Mouse (Mus musculus) hindbrain, embryonic 13.5 days (tissue): ENCODE data around the gene Brwd1. TPM values are rescaled to one million over a fixed set of nuclear protein-coding genes. Genes with fewer than 3 reads are reported as not detected.
"Not testable (repeated sequence)": the region's sequence is repeated elsewhere in the genome, so short reads cannot be mapped to it uniquely, and the experiment has no call there.

Experiments used
- ATAC-seq: fragments of 200-750 bp; cut with Nextera tagmentation; 2 replicates; pipeline ENCODE4 v1.8.0; 2017; ENCODE audit warnings: moderate TSS enrichment; ENCODE audit not compliant: low FRiP score
- H3K27ac ChIP-seq: fragments of 300-500 bp; sonication (generic); 2 replicates; pipeline ENCODE4 v1.5.1; 2015; ENCODE audit warnings: inconsistent platforms, mild to moderate bottlenecking, moderate library complexity
- H3K27me3 ChIP-seq: fragments of 300-500 bp; sonication (generic); 2 replicates; pipeline ENCODE4 v1.6.1; 2015; ENCODE audit warnings: mild to moderate bottlenecking, inconsistent platforms
- H3K36me3 ChIP-seq: fragments of 300-500 bp; sonication (generic); 2 replicates; pipeline ENCODE4 v1.6.1; 2015; ENCODE audit warnings: mild to moderate bottlenecking, inconsistent platforms
- H3K4me1 ChIP-seq: fragments of 300-500 bp; sonication (generic); replicated peaks from 2 replicates; pipeline ENCODE4 v1.6.1; 2015; ENCODE audit warnings: inconsistent platforms
- H3K4me2 ChIP-seq: fragments of 300-500 bp; sonication (generic); 2 replicates; pipeline ENCODE4 v1.6.1; 2015; ENCODE audit warnings: inconsistent platforms, mild to moderate bottlenecking, moderate library complexity
- H3K4me3 ChIP-seq: fragments of 300-500 bp; sonication (generic); 2 replicates; pipeline ENCODE4 v1.5.1; 2015; ENCODE audit warnings: mild to moderate bottlenecking, inconsistent platforms
- H3K9ac ChIP-seq: fragments of 300-500 bp; sonication (generic); 2 replicates; pipeline ENCODE4 v1.6.1; 2015; ENCODE audit warnings: mild to moderate bottlenecking, inconsistent platforms
- H3K9me3 ChIP-seq: fragments of 300-500 bp; sonication (generic); 2 replicates; pipeline ENCODE4 v1.6.1; 2016; ENCODE audit warnings: inconsistent platforms
- WGBS: fragments of 180-500 bp; shearing (Covaris S2); methylation state at CpG from one replicate; pipeline ENCODE4 v1.1.7; 2015; 5-methylcytosine and 5-hydroxymethylcytosine counted together
- polyA plus RNA-seq: library from polyadenylated mRNA; unstranded; fragments of >200 nt; fragmentation: Nextera tagmentation; extraction: Ambion mirVana; gene quantifications from 2 replicates; pipeline ENCODE4 v1.2.1, GENCODE M21; 2015

The Brwd1 gene
- polyA plus RNA-seq, 1 experiment from 2014 or later, result 279 TPM

DNA sequence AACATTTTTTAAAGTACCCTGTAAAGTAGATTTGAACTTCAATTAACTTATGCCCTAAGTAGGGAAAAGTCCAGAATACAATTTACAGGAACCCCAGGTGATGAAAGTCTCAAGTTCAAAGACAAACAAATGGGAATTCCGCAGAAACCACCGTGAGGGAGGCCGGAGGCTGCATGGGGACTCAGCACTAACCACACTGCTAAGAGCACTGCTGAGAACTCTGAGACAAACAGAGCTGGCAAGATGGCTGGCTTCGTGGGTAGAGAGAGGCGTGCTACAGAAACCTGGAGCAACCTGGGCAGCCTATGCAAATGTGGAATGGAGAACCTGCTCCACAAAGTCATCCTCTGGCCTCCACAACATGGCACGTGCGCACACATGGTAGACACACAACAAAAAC, 86.2 kb downstream of the Brwd1 start:
- Histone ChIP-seq H3K4me3 (no peak overlapping the region), H3K27ac (no peak overlapping the region), H3K9me3 (no peaks in the 10 kb centered on the region), H3K36me3 (peaks cover 63% of the 10 kb centered on the region), H3K4me2 (no peak overlapping the region), H3K9ac (no peak overlapping the region), H3K4me1 (peaks cover 8% of the 10 kb centered on the region), H3K27me3 (no peaks in the 10 kb centered on the region)
- 92% methylated on average over 7 of the region's 7 CpGs for WGBS
- no peak for ATAC-seq

DNA sequence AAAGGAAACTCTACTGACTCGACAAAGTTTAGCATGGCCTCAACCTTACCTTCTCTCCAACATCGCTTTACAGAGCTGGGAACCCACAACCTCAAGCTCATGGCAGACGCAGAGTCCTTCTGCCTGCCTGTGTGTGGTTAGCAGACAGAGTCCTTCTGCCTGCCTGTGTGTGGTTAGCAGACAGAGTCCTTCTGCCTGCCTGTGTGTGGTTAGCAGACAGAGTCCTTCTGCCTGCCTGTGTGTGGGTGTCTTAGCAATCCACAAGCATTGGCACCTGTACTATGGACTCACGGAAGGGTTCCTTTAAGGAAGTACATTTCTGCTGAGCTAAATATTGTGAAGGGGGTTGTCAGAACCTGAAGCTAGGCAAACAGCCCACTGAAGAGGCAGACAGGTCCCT, 87.8 kb downstream of the Brwd1 start:
- H3K27me3 ChIP-seq, H3K4me3 ChIP-seq, H3K9ac ChIP-seq, H3K4me2 ChIP-seq, ATAC-seq, H3K9me3 ChIP-seq, H3K27ac ChIP-seq: not testable (repeated sequence)
- WGBS, result 93% methylated on average over 4 of the region's 4 CpGs
- H3K4me1 ChIP-seq, result peaks cover 15% of the 10 kb centered on the region
- H3K36me3 ChIP-seq, result peaks cover 50% of the 10 kb centered on the region

DNA sequence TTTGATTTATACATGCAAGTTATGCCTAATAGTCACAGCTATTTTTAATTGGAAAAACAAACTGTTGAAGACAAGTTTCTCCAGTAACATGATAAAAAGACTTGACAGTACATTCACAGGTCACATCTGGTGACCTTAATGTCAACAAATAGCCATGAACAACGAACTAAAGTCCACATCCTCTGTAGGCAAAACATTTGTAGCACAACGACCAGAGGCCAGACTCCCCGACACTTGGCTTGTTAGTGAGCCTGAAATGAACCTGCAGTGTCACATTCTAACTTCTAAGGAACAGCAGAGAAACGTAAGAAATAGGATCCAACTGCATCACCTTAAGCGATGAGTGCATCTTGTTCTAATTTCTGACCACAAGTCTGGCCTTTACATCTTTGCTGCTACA, 89.7 kb downstream of the Brwd1 start:
- 80% methylated on average over 5 of the region's 5 CpGs for WGBS

DNA sequence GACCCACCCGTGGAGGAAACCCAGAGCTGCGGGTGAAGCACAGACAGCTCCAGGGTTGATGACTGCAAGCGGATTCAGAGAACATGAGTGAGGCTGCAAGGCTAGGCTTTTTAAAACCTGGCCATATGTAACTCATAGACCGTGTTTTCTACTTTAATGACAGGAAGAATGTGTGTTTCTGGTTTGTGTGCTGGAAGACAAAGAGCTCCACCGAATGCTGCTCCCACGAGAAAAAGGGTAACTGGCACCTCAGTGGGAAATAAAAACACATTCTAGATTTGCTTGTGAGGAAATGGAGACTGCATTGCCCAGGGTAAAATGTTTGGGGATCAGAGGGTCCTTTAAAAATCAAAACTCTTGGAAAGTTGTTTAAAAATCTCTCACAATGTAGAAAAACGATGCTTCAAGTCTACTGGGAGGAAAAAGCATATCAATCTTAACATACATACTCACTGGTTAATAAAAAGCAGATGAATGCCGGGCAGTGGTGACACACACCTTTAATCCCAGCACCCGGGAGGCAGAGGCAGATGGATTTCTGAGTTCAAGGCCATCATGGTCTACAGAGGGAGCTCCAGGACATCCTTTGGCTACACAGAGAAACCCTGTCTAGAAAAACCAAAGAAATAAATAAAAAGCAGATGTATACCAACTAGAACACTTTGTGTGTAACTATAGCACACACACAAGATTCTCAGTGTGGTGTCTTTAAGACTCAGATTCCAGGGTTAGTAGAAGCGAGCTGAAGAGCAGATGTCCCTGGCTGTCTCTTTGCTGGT, 91.0 kb downstream of the Brwd1 start:
- peak overlapping the region; percentile 92 for H3K27ac ChIP-seq
- peaks cover 15% of the 10 kb centered on the region for H3K4me1 ChIP-seq
- H3K36me3 ChIP-seq, result peaks cover 38% of the 10 kb centered on the region
- peak overlapping the region; percentile 71 for H3K4me2 ChIP-seq
- no peaks in the 10 kb centered on the region for H3K27me3 ChIP-seq
- no peaks in the 10 kb centered on the region for H3K9me3 ChIP-seq
- WGBS, result 8% methylated on average over 10 of the region's 10 CpGs
- H3K4me3 ChIP-seq, result peak overlapping the region; percentile 69
- ATAC-seq, result no peak
- H3K9ac ChIP-seq, result peak overlapping the region; percentile 84

More for the DNA sequence above, 89.7 kb downstream of the Brwd1 start:
- Histone ChIP-seq H3K27me3 (no peaks in the 10 kb centered on the region), H3K9ac (no peak overlapping the region), H3K4me1 (peaks cover 15% of the 10 kb centered on the region), H3K27ac (no peak overlapping the region), H3K4me2 (no peak overlapping the region), H3K9me3 (no peaks in the 10 kb centered on the region), H3K36me3 (peaks cover 40% of the 10 kb centered on the region), H3K4me3 (no peak overlapping the region)
- ATAC-seq, result no peak

DNA sequence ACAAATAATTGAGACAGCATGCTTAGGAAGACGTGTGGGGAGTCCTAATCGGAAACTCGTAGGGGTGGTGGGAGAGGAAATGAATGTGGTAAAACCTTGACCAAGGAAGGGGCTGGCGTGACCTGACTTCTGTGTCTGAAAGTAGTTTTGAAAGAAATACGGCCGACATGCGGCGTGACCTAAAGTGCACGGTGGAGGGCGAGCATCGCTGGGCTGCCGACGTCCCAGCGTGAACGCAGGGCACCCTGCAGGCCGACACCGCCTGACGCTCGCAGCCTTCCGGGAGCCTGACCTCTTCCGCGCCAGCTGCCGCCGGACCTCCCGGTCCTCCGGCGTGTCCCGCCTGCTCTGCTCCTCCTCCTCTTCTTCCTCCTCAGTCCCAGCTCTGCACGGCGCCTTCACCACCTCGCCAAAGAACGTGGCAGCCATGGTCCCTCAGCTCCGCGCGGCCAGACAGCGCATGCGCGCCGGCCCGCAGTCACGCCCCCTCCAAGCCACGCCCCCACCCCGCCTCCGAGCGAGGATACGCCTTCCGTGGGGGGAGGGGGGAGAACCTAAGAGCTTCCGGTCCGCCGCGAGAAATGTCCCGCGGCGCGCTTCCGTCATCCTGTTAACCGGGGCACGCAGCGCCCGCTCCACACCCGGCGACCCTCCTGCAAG, 91.7 kb downstream of the Brwd1 start, which contains the start of gene Psmg1:
Gene Psmg1 (minus strand): TSS at position 499 of the 660 bp plus-strand sequence.
- no peaks in the 10 kb centered on the region for H3K9me3 ChIP-seq
- H3K4me2 ChIP-seq, result peak within 1 kb of the TSS; percentile 71
- peaks cover 35% of the 10 kb centered on the region for H3K36me3 ChIP-seq
- under 1% methylated on average over 61 of the region's 62 CpGs for WGBS
- H3K9ac ChIP-seq, result peak within 1 kb of the TSS; percentile 84
- H3K27ac ChIP-seq, result peak within 1 kb of the TSS; percentile 92
- H3K4me1 ChIP-seq, result peaks cover 15% of the 10 kb centered on the region
- ATAC-seq, result peak; percentile 93
- no peaks in the 10 kb centered on the region for H3K27me3 ChIP-seq
- peak within 1 kb of the TSS; percentile 69 for H3K4me3 ChIP-seq

DNA sequence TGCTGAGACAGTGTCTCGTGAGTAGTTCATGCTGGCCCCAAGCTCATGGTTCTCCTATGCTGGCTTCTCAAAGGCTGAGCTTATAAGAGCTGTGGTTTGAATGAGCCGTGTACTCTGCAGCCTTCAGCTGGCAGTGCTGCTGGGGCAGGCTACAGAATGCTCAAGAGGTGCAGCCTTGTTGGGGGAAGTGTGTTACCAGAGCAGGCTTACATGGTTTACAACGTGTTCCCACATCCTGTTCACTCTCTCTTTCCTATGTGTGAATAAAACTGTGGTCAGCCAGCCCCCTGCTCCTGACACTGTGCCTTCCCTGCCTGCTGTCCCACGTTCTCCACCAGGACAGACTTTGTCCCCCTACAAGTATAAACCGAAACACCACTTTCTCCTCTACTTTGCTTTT, 97.4 kb downstream of the Brwd1 start:
- Histone ChIP-seq H3K9me3 (no peaks in the 10 kb centered on the region), H3K27ac (no peak overlapping the region), H3K36me3 (peaks cover 59% of the 10 kb centered on the region), H3K9ac (no peak overlapping the region), H3K4me3 (no peak overlapping the region), H3K27me3 (no peaks in the 10 kb centered on the region), H3K4me2 (no peak overlapping the region), H3K4me1 (peaks cover 3% of the 10 kb centered on the region)
- no peak for ATAC-seq
- 88% methylated on average over 5 of the region's 5 CpGs for WGBS

DNA sequence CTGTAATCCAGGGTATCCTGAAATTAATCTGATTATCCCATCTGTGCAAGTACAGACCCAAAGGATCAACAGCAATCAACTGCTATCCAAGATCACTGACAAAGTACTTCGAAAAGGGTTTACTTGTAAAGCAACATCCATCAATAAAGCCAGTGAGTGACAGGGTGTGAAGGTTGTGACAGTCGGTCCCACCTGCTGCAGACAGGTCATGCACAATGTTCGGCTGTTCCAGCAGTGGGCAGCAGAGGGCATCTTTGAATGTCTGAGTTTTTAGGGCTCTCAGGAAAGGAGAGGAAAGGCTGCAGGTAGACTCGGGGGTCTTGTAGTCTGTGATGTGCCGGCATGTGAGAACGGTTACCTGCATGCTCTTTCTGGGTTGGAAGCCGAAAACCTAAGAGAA, 98.7 kb downstream of the Brwd1 start:
- Histone ChIP-seq H3K4me3 (no peak overlapping the region), H3K4me1 (no peaks in the 10 kb centered on the region), H3K4me2 (no peak overlapping the region), H3K27me3 (no peaks in the 10 kb centered on the region), H3K9me3 (no peaks in the 10 kb centered on the region), H3K9ac (no peak overlapping the region), H3K27ac (no peak overlapping the region), H3K36me3 (peaks cover 71% of the 10 kb centered on the region)
- no peak for ATAC-seq
- WGBS, result 90% methylated on average over 7 of the region's 7 CpGs

DNA sequence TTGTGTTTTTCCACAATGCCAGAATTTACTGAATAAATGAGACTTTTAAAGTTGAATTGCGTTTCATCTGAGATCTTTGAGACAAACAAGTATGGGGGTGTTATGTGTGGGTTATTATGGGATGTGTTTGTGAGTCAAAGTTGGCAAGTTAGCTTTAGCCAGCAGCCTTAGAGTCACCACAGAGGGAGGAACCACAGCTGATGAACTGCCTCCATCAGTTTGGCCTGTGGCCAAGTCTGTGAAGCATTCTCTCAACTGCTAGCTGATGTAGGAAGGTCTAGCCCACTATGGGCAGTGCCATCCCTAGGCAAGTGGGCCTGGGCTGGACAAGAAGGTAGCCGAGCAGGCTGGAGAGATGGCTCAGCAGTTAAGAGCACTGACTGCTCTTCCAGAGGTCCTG, 111.5 kb downstream of the Brwd1 start:
- no peaks in the 10 kb centered on the region for H3K9me3 ChIP-seq
- H3K4me2 ChIP-seq, result no peak overlapping the region
- no peak overlapping the region for H3K9ac ChIP-seq
- no peak overlapping the region for H3K4me3 ChIP-seq
- no peaks in the 10 kb centered on the region for H3K4me1 ChIP-seq
- ATAC-seq, result no peak
- no peaks in the 10 kb centered on the region for H3K36me3 ChIP-seq
- 87% methylated on average over 2 of the region's 2 CpGs for WGBS
- H3K27ac ChIP-seq, result no peak overlapping the region
- H3K27me3 ChIP-seq, result no peaks in the 10 kb centered on the region

DNA sequence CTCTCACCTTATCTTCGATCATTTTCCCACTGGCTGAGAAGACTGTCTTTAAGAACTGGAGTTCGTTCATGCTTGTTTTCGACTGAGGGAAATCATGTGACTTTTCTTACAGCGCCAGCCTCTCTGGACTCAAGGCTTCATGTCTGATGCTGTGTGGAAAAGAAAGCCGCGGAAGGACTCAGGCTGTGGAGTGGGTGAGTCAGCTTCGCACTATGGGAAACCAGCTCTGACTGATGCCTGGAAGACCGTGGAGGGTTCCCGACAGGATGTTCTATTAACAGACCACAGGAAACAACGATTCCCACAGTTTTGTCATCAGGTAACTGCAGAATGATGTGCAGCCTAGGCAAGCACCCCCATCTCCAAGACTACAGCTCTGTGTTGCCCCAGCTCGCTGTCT, 114.9 kb downstream of the Brwd1 start:
- 92% methylated on average over 11 of the region's 11 CpGs for WGBS

DNA sequence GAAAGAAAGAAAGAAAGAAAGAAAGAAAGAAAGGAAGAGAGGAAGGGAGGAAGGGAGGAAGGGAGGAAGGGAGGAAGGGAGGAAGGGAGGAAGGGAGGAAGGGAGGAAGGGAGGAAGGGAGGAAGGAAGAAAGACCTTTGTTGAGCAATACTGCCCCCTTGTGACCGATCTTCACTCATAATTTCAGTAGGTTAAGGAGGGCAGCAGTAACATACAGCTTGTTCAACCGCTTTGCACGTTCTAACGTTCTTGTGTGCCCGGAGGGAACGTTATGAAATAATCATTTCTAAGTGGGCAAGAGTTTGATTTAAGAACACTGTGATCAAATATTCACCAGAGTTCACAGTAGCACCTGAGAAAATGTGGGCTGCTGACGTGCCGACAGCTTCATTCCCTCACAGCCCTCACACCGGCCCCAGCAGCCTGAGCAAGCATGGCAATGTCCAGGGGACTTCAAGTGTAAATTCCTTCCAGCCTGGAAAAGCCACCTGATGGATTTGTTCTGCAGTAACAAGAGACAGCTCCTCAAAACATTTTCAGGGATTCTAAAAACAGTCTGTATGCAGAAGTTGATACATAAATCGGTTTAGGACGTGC, 117.8 kb downstream of the Brwd1 start:
- H3K4me1 ChIP-seq, result no peaks in the 10 kb centered on the region

More for the DNA sequence above, 114.9 kb downstream of the Brwd1 start:
- Histone ChIP-seq H3K4me2 (no peak overlapping the region), H3K4me1 (no peaks in the 10 kb centered on the region), H3K4me3 (no peak overlapping the region), H3K27ac (no peak overlapping the region), H3K9me3 (no peaks in the 10 kb centered on the region), H3K9ac (no peak overlapping the region), H3K27me3 (no peaks in the 10 kb centered on the region), H3K36me3 (no peaks in the 10 kb centered on the region)
- no peak for ATAC-seq

DNA sequence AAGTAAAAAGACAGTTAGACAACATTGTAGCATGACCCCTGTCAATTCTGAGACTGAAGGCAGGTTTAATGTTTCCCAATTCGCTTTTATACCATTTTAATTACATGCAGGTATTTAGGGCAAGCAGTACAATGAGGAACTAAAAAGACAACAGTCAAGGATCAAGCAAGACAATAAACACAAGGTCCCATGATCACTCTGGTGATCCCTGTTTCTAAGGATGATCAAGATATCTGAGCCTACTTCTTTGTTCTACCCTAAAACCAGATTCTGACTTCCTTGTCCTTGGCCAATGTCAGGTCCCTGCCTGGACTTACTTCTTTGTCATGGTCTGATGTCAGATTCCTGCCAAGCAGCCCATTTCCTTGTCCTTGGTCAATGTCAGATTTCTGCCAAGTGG, 120.8 kb downstream of the Brwd1 start:
- 72% methylated on average over 1 of the region's 1 CpGs for WGBS
- not testable (repeated sequence) for H3K4me1 ChIP-seq, ATAC-seq, H3K4me2 ChIP-seq, H3K36me3 ChIP-seq, H3K27me3 ChIP-seq, H3K27ac ChIP-seq, H3K4me3 ChIP-seq, H3K9ac ChIP-seq, H3K9me3 ChIP-seq

More for the DNA sequence above, 117.8 kb downstream of the Brwd1 start:
- H3K9ac ChIP-seq, result no peak overlapping the region
- no peak overlapping the region for H3K4me2 ChIP-seq
- no peak overlapping the region for H3K27ac ChIP-seq
- no peaks in the 10 kb centered on the region for H3K27me3 ChIP-seq
- ATAC-seq, result no peak
- WGBS, result 53% methylated on average over 11 of the region's 11 CpGs
- no peaks in the 10 kb centered on the region for H3K9me3 ChIP-seq
- no peak overlapping the region for H3K4me3 ChIP-seq
- no peaks in the 10 kb centered on the region for H3K36me3 ChIP-seq

DNA sequence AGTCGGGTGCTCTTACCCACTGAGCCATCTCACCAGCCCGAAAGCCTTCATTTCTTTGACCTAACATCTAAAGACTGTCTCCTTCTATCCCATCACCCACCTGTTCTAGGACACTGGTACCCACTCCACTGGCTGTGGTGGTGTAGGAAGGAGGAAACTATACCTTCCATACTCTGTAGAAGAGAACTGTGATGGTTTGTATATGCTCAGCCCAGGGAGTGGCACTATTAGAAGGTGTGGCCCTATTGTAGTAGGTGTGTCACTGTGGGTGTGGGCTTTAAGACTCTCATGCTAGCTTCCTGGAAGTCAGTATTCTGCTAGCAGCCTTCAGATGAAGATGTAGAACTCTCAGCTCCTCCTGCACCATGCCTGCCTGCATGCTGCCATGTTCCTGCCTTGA, 121.6 kb downstream of the Brwd1 start:
- H3K27ac ChIP-seq, result not testable (repeated sequence)

More for the DNA sequence above, 121.6 kb downstream of the Brwd1 start:
- H3K4me1 ChIP-seq, H3K27me3 ChIP-seq, H3K4me3 ChIP-seq, ATAC-seq, H3K36me3 ChIP-seq, H3K9ac ChIP-seq, H3K9me3 ChIP-seq, H3K4me2 ChIP-seq: not testable (repeated sequence)
- WGBS, result 96% methylated on average over 2 of the region's 2 CpGs
